Mouse (Mus musculus) CH12.LX (cell line): ENCODE results near the gene Setd3. TPM values are rescaled to one million over a fixed set of nuclear protein-coding genes. Genes with fewer than 3 reads are reported as not detected.

Source experiments
- DNase-seq: peaks from one replicate; pipeline ENCODE4 v3.0.0-alpha.2; 2013; ENCODE audit errors: extremely low read depth
- H3K27ac ChIP-seq: 2 replicates; pipeline ENCODE4 v1.5.1; 2012; ENCODE audit warnings: low read depth, mild to moderate bottlenecking, control low read depth, moderate library complexity; ENCODE audit not compliant: insufficient read depth
- H3K27me3 ChIP-seq: replicated peaks from 2 replicates; pipeline ENCODE3; 2012; ENCODE audit warnings: inconsistent platforms
- H3K36me3 ChIP-seq, 2 experiments: replicated peaks in 1 of 2; 2 replicates each; pipeline versions ENCODE3 to v1.6.1; 2012; ENCODE audit warnings: inconsistent platforms in 1 of 2, low read length in 1 of 2, mild to moderate bottlenecking in 1 of 2, mixed read lengths in 1 of 2, moderate library complexity in 1 of 2; ENCODE audit not compliant: control insufficient read depth in 1 of 2, insufficient read depth in 1 of 2
- H3K4me1 ChIP-seq, 2 experiments: 2 replicates each; pipeline ENCODE4 v1.6.1; 2012; ENCODE audit warnings: inconsistent platforms in 1 of 2, moderate library complexity in 1 of 2; ENCODE audit not compliant: insufficient read depth in 2 of 2, control insufficient read depth in 1 of 2
- H3K4me2 ChIP-seq: 2 replicates; pipeline ENCODE4 v1.6.1; 2012; ENCODE audit warnings: low read depth, mild to moderate bottlenecking, control low read depth; ENCODE audit not compliant: poor library complexity, insufficient read depth, severe bottlenecking
- H3K4me3 ChIP-seq, 3 experiments: fragments of 150-350 bp in 1 of 3; sonication (generic) in 1 of 3; replicated peaks in 1 of 3; 2 replicates each; pipeline versions ENCODE3 to v1.5.1; 2011 to 2012; ENCODE audit warnings: low read depth in 2 of 3, low read length in 2 of 3, mild to moderate bottlenecking in 2 of 3, moderate library complexity in 2 of 3, control low read depth in 1 of 3, improper control_type of control experiment in 1 of 3, inconsistent platforms in 1 of 3, mixed read lengths in 1 of 3; ENCODE audit not compliant: poor library complexity in 1 of 3
- H3K79me2 ChIP-seq: replicated peaks from 2 replicates; pipeline ENCODE4 v1.6.1; 2012; ENCODE audit warnings: mild to moderate bottlenecking, moderate library complexity; ENCODE audit not compliant: control insufficient read depth, poor library complexity, insufficient read depth, severe bottlenecking; ENCODE audit errors: extremely low read depth
- H3K9ac ChIP-seq: 2 replicates; pipeline ENCODE4 v1.6.1; 2012; ENCODE audit warnings: low read depth, mild to moderate bottlenecking, control low read depth, moderate library complexity; ENCODE audit not compliant: insufficient read depth
- H3K9me3 ChIP-seq: replicated peaks from 2 replicates; pipeline ENCODE3; 2012; ENCODE audit warnings: low read length, inconsistent platforms, mixed read lengths
- CHD2 ChIP-seq: IDR thresholded peaks from 2 replicates; pipeline ENCODE4 v1.6.1; 2011; ENCODE audit warnings: low read length, improper control_type of control experiment
- E2F4 ChIP-seq: IDR thresholded peaks from 2 replicates; pipeline ENCODE4 v1.6.1; 2011; ENCODE audit warnings: low read depth, low read length, improper control_type of control experiment; ENCODE audit not compliant: insufficient replicate concordance
- EP300 ChIP-seq: IDR thresholded peaks from 2 replicates; pipeline ENCODE4 v1.6.1; 2011; ENCODE audit warnings: low read length, improper control_type of control experiment
- ETS1 ChIP-seq: conservative IDR thresholded peaks from 2 replicates; pipeline ENCODE4 v1.6.1; 2012; ENCODE audit warnings: low read depth, mild to moderate bottlenecking, inconsistent platforms, low read length, improper control_type of control experiment, moderate library complexity
- JUN ChIP-seq: IDR thresholded peaks from 2 replicates; pipeline ENCODE4 v1.6.1; 2011; ENCODE audit warnings: low read depth, mild to moderate bottlenecking, low read length, improper control_type of control experiment, moderate library complexity; ENCODE audit not compliant: insufficient read depth
- JUND ChIP-seq: conservative IDR thresholded peaks from 2 replicates; pipeline ENCODE4 v1.6.1; 2011; ENCODE audit warnings: low read depth, low read length, improper control_type of control experiment
- MAFK ChIP-seq: IDR thresholded peaks from 2 replicates; pipeline ENCODE4 v1.6.1; 2011; ENCODE audit warnings: low read length, improper control_type of control experiment; ENCODE audit not compliant: insufficient replicate concordance
- MAX ChIP-seq: IDR thresholded peaks from 2 replicates; pipeline ENCODE4 v1.6.1; 2011; ENCODE audit warnings: low read length, improper control_type of control experiment
- MEF2A ChIP-seq: IDR thresholded peaks from 2 replicates; pipeline ENCODE4 v1.6.1; 2014; ENCODE audit warnings: low read depth, mild to moderate bottlenecking, inconsistent platforms, low read length, improper control_type of control experiment, borderline replicate concordance
- MXI1 ChIP-seq: IDR thresholded peaks from 2 replicates; pipeline ENCODE4 v1.6.1; 2011; ENCODE audit warnings: mild to moderate bottlenecking, low read depth, low read length, improper control_type of control experiment
- POLR2AphosphoS2 ChIP-seq: IDR thresholded peaks from 2 replicates; pipeline ENCODE4 v1.6.1; 2011; ENCODE audit warnings: low read depth, low read length, improper control_type of control experiment
- RAD21 ChIP-seq: IDR thresholded peaks from 2 replicates; pipeline ENCODE4 v1.6.1; 2011; ENCODE audit warnings: low read depth, mild to moderate bottlenecking, low read length, improper control_type of control experiment, moderate library complexity
- RCOR1 ChIP-seq: conservative IDR thresholded peaks from 2 replicates; pipeline ENCODE4 v1.6.1; 2012; ENCODE audit warnings: low read depth, mild to moderate bottlenecking, inconsistent platforms, low read length, improper control_type of control experiment
- SIN3A ChIP-seq: IDR thresholded peaks from 2 replicates; pipeline ENCODE4 v1.6.1; 2012; ENCODE audit warnings: low read length, improper control_type of control experiment, inconsistent platforms
- SMC3 ChIP-seq: IDR thresholded peaks from 2 replicates; pipeline ENCODE4 v1.6.1; 2011; ENCODE audit warnings: low read depth, low read length, improper control_type of control experiment
- TCF12 ChIP-seq: IDR thresholded peaks from 2 replicates; pipeline ENCODE4 v1.6.1; 2014; ENCODE audit warnings: low read depth, mild to moderate bottlenecking, inconsistent platforms, low read length, improper control_type of control experiment
- UBTF ChIP-seq: IDR thresholded peaks from 2 replicates; pipeline ENCODE4 v1.6.1; 2012; ENCODE audit warnings: low read depth, mild to moderate bottlenecking, inconsistent platforms, low read length, improper control_type of control experiment, moderate library complexity
- USF2 ChIP-seq: conservative IDR thresholded peaks from 2 replicates; pipeline ENCODE4 v1.6.1; 2011; ENCODE audit warnings: low read depth, low read length, improper control_type of control experiment
- ZC3H11A ChIP-seq: IDR thresholded peaks from 2 replicates; pipeline ENCODE4 v1.6.1; 2012; ENCODE audit warnings: low read depth, mild to moderate bottlenecking, inconsistent platforms, low read length, improper control_type of control experiment
- ZKSCAN1 ChIP-seq: IDR thresholded peaks from 2 replicates; pipeline ENCODE4 v1.6.1; 2012; ENCODE audit warnings: low read depth, inconsistent platforms, low read length, improper control_type of control experiment, borderline replicate concordance
- ZMIZ1 ChIP-seq: IDR thresholded peaks from 2 replicates; pipeline ENCODE4 v1.6.1; 2012; ENCODE audit warnings: low read depth, mild to moderate bottlenecking, inconsistent platforms, low read length, improper control_type of control experiment
- dilution Hi-C: fragments of 300-500 bp; cut with MboI; formaldehyde crosslinking; loops from 2 replicates; pipeline ENCODE4 v1.14.3; 2020; ENCODE audit warnings: low sequenced_read_pairs; ENCODE audit not compliant: extremely low pct_unique_long_range_greater_than_20kb, extremely low pct_ligation_motif_present
- in situ Hi-C: fragments of 300-500 bp; cut with MboI; formaldehyde crosslinking; loops from 3 replicates; pipeline ENCODE4 v1.14.3; 2019; ENCODE audit warnings: low sequenced_read_pairs, low pct_ligation_motif_present, low pct_unique_long_range_greater_than_20kb, mixed read lengths
- polyA plus RNA-seq: library from polyadenylated mRNA; unstranded; fragments of >175 nt; gene quantifications from 2 replicates; pipeline ENCODE4 v1.2.1, GENCODE M21; 2012; ENCODE audit warnings: low read depth; ENCODE audit not compliant: insufficient read length
- total RNA-seq, 2 experiments: library from RNA; depleted of rRNA; stranded (reverse); fragments of 300-350 nt in 1 of 2; fragments of >200 nt in 1 of 2; gene quantifications; 2 replicates each; pipeline ENCODE4 v1.2.3; 2012 to 2014

Setd3 gene
- total and polyA plus RNA-seq, 3 experiments = 44.3 to 65.9 (median 55.8) TPM

GRCm38 (mm10) chr12:108223357-108223756, 44.2 kb upstream of the Setd3 start:
- Histone ChIP-seq H3K9me3 (no peaks in the 10 kb centered on the region), H3K27me3 (no peaks in the 10 kb centered on the region), H3K4me1 (peaks cover 3 to 45% of the 10 kb centered on the region in 2 experiments; a peak in 2 of 4 replicates), H3K36me3 (peaks cover 0 to 72% of the 10 kb centered on the region in 2 experiments), H3K9ac (no peak overlapping the region), H3K27ac (no peak overlapping the region), H3K4me3 (no peak overlapping the region), H3K79me2 (no peaks in the 10 kb centered on the region), H3K4me2 (no peak overlapping the region)
- dilution Hi-C loops = no loop called here
- no peak for TF ChIP-seq UBTF
- no peak for TF ChIP-seq RCOR1
- TF ChIP-seq ETS1 = no peak
- no peak for TF ChIP-seq MEF2A
- TF ChIP-seq MXI1 = no peak
- no peak for TF ChIP-seq RAD21
- no peak for TF ChIP-seq POLR2AphosphoS2
- TF ChIP-seq CHD2 = no peak
- no peak for TF ChIP-seq ZC3H11A
- TF ChIP-seq USF2 = no peak
- no peak for TF ChIP-seq EP300
- no peak for TF ChIP-seq ZMIZ1
- no peak for TF ChIP-seq MAFK
- TF ChIP-seq SIN3A = no peak
- no peak for DNase-seq
- in situ Hi-C loops = no loop called here

GRCm38 (mm10) chr12:108221712-108222111, 42.6 kb upstream of the Setd3 start:
- no peak overlapping the region for H3K4me3 ChIP-seq
- no peaks in the 10 kb centered on the region for H3K79me2 ChIP-seq
- no peaks in the 10 kb centered on the region for H3K9me3 ChIP-seq
- peaks cover 3 to 40% of the 10 kb centered on the region in 2 experiments; a peak in 2 of 4 replicates for H3K4me1 ChIP-seq
- H3K36me3 ChIP-seq = peaks cover 0 to 70% of the 10 kb centered on the region in 2 experiments
- in situ Hi-C loops = no loop called here
- no peak for DNase-seq
- no peaks in the 10 kb centered on the region for H3K27me3 ChIP-seq
- no peak overlapping the region for H3K4me2 ChIP-seq
- no peak overlapping the region for H3K9ac ChIP-seq
- dilution Hi-C loops = no loop called here
- no peak overlapping the region for H3K27ac ChIP-seq
- TF ChIP-seq MAX (no peak), ETS1 (no peak), TCF12 (no peak), UBTF (no peak), RCOR1 (no peak), ZKSCAN1 (no peak), JUN (no peak), SMC3 (no peak), JUND (no peak), E2F4 (no peak)
